Mouse (Mus musculus) erythroblast, embryonic 14.5 days (primary cell): ENCODE measurements around the gene Fuca2.

ENCODE experiments used
- GATA1 ChIP-seq: IDR thresholded peaks from 2 replicates; pipeline ENCODE4 v1.6.1; 2012; ENCODE audit warnings: low read length, inconsistent platforms, mixed read lengths
- TAL1 ChIP-seq: IDR thresholded peaks from 3 replicates; pipeline ENCODE4 v1.6.1; 2012; ENCODE audit warnings: low read length, inconsistent platforms, mixed read lengths

- TF ChIP-seq GATA1, result no peak
- no peak for TF ChIP-seq TAL1
Measured at GRCm38 (mm10) chr10:13489671-13490070, 9.7 kb upstream of the Fuca2 start.
